Mouse (Mus musculus) cerebellum, adult 9-11 months (tissue): Measurements from ENCODE around the gene Commd2.
A peak's percentile ranks its signal among the peaks of the same experiment; 100 is the strongest.

Experiments
- DNase-seq: peaks from one replicate; pipeline ENCODE4 v3.0.0; 2022

The Commd2 gene

DNA sequence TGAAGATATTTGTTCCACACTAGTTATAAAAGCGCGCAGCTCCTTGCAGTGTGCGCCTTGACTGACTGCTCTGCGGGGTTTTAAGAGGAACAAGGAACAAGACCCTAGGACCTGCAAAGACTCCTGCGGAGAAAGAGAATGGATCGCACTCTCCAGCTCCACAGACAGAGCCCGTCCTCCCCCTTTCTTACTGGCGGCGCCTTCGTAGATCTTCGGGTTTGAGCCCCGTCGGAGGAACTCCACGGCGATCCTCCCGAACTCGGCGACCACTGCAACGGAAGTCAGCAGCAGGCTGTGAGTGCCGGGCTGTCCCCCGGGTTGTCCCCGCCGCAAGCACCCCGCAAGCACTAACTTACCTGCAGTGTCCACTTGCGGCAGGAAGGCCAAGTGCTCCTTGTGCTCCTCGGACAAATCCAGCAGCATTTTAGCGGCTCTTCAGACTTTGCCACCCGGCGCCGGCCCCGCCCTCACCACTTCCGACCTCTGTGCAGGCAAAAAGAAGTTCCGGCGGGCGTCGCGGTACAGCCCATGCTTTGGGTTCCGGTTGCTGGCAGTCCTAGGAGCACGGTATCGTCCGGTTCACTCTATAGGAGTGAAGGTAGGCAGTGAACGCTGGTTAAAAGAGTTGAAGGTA is at the start of gene Commd2:
Gene Commd2, minus strand, starts transcription at position 485 of the 634 bp plus-strand sequence.
- DNase-seq, result peak; percentile 86

DNA sequence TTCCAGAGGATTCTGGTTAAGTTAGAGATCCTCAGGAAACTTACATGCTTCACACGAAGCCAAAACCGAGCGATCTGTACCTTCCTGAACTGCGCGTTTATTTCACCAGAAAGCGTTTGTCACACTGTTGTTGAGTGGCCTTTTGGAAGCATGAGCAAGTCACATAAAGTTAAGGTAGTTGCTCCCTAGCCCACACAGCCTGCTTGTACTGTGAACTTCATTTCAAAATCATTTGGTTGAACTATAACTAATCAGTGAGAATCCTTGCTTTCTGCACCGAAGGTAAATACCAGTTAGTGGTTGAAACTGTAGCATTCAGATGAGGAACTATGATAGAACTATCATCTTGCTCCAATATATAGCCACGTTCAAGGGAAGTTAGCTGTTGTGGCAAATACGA is 45.3 kb upstream of the Commd2 start:
- DNase-seq, result no peak

DNA sequence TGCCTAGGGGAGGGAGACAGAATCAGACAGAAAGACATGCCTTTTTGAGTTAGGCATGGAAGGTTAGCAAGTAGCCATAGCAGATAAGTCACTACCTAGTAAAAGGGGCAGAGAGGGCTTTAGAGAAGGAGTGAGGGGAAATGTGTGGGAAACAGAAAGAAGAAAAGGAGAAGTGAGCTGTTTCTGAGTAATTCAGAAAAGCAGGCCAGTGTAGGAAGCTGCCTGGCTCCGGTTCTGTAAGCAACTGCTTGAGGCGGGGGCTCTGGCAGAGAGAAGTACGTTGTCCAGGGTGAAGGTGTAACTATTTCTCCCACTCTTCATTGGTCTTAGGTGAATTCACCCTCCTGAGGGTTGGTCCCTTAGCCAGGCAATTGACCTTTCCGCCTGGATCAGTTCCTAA is 44.7 kb upstream of the Commd2 start:
- DNase-seq, result no peak

DNA sequence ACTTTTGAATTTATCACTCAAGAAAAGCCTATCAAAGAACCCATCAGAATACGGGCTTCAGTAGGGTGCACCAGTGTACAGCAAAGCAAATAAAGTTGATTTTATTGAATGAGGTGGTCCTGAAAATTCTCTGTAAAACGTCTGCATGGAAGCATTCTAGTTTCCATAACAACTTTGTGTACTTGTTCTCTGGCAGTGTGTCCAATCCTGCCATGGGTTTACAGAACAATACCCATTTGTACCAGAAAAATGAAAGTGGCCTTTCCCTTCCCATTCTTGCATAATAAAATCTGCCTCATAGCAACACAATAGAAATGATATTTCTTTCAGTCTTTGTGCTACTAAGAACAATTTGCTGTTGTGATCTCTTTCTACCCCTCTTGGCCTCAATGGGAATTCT is 41.2 kb upstream of the Commd2 start, which contains the start of gene Ankub1:
Gene Ankub1, minus strand, starts transcription at position 81 of the 400 bp plus-strand sequence.
- no peak for DNase-seq

DNA sequence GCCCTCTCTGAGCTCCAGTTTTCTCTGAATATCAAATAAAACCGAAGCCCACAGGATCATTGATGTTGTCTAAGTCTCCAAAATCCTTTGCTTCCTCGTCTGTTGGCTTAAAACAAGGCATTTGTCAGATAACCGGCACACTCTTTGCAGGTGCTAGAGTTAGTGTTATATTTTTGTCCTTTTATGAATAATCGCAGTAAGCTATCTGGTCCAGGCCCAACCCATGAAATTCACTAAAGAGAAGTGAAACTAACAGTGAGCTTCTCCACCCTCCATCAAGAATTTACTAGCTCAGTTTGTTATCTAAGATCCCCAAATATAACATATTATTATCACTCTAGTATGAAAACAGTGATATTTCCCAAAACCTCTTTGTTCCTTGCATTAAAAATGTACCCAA is 40.3 kb upstream of the Commd2 start:
- no peak for DNase-seq

DNA sequence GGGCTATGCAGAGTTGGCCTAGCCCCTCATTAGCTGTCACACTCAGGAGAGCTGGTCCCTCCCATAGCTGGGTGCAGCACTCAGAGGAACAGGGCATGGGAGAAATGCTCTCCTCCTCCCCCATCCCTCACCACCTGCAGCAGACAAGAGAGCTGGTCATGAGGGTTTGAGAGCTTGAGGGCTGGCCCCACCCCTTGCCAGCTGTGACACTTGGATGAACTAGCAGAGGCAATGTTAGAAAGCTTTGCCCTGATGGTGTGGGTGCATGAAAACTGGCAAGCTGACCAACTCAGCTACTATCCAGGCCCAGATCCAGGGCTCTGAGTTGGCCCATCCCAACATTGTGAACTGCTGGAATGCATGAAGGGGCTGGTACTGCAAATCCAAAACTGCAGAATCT is 26.3 kb upstream of the Commd2 start:
- peak; percentile 12 for DNase-seq

DNA sequence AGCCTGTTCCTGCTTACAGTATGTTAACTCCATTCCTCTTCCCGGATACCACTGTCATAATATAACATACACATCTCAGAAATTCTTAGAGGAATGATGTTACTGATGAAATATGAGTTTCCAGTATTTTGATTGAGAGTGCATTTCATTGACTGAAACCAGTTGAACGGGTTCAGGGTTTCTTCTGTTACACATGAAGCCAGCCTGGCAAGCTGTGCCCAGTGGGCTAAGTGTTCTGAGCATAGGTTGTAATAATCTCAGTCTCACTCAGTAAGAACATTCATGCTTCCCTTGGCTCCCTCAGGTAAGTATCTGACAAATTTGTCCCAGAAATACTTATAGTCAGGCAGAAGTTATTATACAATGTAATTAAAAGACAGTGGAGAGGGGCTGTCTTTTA is 22.6 kb upstream of the Commd2 start:
- no peak for DNase-seq

DNA sequence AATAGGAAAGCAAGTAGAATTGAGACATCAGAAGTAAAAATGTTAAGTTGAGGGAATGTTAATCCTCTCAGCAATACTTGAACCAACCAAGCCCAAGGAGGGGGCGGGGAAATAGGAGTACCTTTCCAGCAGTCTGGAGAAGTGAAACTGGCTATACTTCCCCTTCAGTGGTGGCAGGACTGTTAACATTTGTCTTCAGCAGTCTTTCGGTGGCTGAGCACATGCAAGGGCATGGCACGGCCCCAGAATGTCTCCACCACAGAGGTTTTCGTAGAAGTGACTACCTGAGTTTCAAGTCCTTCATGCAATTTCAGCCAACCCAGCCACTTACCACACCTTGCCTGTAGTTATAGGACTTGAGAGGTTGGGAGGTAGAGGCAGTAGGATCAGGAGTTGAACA is 22.1 kb upstream of the Commd2 start:
- DNase-seq, result no peak

DNA sequence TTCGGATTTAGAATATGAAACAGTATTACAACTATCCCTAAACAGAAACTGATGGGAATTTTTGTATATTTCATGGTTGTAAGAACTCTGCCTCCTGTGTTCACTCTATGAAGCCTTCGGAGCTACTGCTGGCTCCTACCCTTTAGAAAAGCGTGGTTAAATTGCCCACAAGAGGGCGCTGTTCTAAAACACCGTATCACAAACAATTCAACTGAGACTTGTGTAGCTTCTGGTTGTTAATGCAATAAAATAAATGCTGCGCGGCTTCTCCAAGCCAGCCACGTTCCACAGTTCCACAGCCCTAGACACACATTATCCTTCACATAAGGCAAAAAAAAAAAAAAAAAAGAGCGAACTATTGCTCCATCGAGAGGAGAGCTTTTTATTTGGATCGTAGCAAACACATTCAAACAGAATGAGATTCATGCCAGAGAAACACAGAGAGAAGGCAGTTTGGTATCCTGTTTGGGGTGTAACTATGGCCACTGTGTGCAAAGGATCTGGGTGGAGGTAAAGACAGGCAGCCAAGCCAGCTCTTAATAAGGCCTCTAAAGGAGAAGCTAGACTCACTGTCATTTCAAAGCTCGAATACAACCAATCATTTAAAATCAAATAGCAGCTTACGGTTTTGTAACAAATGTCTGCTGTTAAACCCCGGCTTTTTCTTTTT is 15.7 kb upstream of the Commd2 start:
- peak; percentile 64 for DNase-seq

DNA sequence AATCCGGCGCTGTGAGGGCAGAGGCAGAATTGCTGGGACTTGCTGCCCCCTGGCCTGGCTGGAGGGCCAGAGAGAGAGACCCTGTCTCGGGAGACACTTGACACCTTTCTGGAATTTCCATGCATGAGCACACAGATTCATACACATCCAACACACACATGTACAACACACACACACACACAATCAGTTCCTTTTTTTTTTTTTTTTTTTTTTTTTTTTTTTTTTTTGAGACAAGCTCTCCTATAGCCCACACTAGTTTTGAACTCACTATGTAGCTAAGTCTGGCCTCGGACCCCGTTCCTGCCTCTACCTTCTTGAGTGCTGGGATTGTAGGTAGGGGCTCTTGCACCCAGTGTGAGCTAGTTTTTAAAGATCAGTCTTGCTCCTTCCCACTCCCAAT is 14.4 kb upstream of the Commd2 start:
- DNase-seq, result no peak

DNA sequence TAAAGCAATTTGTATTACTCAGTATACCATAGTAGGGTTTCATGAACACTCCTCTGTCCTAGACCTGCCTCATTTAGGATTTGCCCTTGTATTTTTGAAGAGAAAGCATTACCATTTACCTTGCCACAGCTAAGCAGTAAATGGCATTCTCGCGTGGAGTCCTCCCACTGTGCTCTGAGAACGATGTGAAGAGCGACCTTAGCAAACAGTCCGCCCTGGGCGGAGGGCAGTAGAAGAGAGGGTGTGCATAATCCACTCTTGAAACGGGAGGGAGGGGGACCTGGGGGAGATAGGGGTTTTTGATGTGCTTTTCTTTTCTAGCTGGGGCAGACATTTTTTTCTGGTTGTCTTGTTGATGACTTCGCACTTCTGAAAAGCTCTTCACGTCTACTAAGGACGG is 13.2 kb upstream of the Commd2 start:
- no peak for DNase-seq

DNA sequence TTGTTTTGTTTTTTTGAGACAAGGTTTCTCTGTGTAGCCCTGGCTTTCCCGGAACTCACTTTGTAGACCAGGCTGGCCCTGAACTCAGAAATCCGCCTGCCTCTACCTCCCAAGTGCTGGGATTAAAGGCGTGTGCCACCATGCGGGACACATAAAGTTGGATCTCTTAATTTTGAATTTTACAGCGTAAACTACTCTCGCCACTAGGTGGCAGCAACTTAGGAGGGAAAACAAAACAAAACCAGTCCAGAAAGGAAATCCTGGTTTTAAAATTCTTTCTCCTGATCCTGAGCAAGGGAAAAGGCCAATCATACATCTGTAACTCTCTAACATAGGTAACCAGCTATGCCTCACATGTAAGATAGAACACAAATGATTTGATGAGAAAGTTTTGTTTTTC is 12.2 kb upstream of the Commd2 start:
- DNase-seq, result no peak

DNA sequence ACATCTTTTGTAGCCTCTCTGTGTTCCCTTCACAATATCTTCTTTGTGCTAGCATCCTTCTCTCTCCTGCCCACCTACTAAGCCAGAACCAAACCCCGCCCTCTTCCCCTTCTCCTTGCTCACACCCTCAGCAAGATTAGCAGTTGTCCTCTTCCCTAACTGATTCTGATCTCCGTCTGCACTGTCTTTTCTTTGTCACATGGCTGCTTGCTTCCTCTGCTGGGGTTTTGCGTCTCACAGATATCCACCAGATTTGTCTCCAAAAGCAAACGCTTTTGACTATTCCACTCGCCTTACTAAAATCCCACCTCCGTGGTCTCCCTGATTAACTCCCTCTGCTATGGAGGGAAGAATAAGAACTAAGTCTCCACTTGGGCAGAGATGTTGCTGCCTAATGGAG is 7.1 kb upstream of the Commd2 start:
- DNase-seq, result no peak

DNA sequence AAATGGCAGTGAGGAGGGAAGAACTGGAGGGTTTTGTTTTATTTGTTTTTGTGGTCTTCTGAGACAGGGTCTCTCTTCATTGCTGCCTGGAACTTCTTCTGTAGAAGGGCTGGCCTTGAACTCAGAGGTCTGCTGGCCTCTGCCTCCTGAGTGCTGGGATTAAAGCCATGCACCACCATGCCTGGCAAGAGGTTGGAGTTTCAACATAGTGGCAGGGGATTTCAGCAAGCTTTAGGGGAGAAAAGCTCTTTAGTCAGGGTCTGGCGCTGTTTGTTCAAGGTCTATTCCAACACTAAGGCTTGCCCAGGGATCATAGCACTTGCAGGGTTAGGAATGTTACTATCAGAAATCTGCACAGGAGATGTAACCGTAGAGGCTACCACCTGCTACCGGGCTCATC is 2.1 kb upstream of the Commd2 start:
- DNase-seq, result no peak

DNA sequence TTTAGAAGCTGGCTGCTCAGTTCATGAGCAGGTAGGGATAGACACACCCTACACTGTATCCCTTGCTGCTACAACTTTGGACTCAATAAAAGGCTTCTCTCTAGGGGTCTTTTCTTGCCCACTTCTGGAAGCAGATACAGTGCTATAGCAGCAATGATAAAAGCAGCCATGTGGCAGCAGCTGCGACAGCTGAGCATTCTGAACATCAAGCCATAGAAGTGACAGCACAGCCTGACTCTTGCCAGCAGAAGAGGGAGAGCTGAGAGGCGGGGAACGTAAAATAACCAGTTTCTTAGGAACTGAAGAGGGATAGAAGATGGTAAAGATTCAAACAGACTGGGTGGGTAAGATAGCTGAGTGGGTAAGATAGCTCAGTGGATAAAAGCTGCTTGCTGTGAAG is 970 bp upstream of the Commd2 start:
- no peak for DNase-seq

DNA sequence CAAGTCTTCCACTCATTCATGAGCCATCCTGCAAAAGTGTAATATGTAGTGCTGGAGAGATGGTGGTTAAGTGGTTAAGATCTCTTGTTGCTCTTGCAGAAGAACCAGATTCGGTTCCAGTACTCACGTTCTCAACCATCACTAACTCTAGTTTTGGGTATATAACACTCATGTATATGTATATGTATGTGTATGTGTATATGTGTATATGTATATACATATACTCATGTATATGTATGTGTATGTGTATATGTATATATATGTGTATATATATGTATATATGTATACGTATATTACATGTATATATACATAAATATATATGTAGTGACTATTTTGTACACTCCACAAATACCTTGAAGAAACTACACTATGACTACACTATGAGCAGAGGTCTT is 347 bp upstream of the Commd2 start:
- DNase-seq, result no peak

DNA sequence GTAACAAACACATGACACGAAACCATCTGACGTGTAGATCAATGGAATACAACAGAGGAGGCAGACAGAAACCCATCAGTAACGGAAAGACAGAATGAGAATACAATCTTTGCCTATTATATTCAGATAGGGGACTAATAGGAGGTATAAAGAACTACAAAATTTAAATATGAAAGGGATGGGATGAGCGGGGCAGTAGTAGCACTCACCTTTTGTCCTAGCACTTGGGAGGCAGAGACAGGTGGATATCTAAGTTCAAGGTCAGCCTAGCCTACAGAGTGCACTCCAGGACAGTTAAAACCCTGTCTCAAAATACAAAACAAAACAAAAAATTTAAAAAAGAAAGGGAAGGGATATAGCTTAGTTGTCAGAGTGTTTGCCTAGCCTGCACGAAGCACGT is 8.3 kb downstream of the Commd2 start:
- no peak for DNase-seq

DNA sequence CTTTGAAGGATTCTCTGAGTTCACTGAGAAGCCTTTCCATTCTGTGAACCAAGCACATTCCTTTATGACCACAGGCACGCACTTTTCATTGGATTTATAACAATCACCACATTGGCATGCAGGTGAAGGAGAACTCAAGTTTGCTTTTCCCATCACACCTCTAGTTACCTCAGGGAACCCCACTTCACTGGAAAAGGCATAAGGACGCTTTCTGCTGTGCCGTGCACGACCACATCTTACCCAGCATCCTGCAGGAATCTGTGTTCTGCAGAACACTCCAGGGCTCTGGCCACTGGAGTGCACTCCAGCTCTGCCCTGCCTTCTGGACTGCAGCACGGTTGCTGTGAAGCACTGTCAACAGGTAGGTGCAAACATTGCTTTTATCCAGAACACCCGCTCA is 13.9 kb downstream of the Commd2 start:
- DNase-seq, result no peak

DNA sequence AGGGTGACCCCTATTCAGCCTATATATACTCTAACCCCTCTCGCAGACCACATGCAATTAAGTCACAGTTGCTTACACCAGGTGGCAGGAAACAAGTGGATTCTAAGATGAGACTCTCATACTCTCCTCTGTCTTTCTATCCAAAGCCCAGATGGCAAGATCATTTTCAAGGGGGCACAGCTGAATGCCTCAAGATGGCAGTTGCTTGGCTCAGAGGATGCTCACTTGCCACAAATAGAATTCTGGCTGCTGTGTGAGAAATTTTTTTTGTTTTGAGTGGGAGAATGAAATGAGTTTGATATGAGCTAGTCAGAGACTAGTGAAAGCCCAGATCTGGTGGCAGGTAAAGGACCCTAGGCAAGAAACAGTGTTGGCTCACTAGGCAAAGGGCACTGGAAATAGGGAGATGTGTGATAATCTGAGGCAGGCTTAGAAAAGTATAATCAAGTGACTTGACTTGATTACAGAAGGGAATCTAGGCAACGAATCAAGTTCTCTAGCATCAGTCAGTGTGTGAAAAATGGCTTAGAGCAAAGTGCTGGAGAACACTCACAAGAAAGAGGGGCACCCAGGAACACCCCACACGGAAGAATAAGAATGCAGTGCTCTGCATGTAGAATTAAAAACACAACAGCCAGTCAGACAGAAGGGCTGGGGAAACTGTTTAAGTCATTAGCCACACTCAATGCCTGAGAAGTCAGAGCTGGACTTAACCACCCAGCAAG is 16.6 kb downstream of the Commd2 start:
- no peak for DNase-seq

DNA sequence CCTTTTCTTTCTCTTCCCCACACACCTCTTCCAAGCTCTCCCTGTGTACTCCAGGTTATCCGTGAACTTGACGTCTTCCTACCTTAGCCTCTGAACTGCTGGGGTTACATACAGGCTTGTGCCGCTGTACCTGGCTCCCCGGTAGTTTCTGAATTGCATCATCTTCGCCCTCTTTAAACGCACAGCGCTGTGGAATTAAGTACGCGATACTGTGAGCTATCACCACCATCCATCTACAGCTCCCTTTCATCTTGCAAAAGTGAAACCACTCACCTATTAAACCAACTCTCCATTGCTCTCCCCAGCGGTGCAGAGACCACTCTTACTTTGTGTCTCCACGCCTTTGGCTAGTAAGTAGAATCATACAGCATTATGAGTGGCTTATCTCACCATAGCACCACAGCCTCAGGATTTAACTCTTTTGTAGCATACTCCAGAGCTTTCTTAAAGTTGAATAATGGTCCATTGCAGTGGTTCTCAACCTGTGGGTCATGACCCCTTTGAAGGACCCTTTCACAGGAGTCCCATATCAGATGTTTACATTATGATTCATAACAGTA is 24.5 kb downstream of the Commd2 start:
- no peak for DNase-seq

DNA sequence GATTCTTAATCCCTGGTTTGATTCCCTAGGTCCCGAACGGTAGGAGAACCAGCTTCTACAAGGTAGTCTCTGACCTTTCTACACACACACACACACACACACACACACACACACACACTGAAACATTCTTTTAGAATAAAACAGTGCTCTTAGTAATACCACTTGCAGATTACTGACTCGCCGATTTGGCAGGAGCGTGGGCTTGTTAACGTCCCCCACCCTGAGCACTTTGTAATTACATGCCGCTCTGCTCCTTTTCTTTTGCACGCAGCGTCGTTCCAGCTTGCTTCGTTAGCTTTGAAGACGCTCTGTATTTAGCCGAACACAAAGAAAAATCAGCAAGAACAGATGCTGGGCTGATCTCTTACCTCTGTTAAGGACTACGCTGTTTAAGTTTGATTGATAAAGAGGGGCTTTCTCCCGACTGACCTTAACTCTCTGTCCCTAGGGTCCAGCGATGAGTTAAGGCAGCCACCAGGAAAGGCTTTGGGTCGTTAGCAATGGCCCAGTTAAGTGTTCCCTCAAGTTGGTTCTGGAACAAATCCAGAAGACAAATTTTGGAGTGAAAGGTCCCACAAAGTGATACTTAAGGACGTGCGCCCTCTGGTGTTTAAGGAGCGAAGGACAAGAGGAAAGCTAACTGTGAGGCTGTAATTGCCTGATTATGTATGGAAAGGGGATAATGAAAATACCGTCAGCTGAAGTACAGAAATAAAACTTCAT is 26.1 kb downstream of the Commd2 start:
- DNase-seq, result peak; percentile 12

DNA sequence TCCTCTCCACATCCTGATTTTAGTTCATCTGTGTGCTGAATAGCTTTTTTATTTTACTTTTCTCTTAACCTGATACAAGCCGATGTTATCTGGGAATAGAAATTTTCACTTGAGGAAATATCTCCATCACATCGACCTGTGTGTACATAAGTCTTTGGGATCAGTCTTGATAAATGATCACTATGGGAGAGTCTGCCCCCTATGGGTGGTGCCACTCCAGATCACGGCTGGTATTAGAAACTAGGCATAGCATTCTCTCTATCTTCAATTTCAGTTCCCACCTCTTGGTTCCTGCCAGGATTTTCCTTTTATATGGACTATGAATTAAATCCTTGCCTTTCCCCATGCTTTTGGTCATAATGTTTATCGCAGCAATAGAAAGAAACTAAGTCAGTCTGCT is 31.8 kb downstream of the Commd2 start:
- no peak for DNase-seq

DNA sequence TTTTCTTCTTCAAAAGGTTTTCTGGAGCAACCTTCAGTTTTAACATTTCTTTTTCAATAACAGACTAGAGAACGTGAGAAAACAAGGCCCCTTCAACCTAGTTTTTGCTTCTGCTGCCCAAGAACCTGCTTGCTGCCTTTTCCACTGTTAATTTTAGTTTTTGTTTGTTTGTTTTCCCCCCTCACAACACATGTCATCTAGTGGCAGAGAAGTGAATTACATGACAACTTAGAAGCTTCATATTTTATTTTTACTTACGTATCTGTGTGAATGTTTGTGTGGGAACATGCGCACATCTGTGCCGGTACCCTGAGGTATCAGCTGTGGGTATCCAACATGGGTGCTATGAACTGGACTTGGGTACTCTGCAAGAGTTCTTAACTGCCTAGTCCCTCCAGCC is 35.9 kb downstream of the Commd2 start:
- DNase-seq, result no peak
